Mouse (Mus musculus) ES-Bruce4 (cell line): ENCODE data around the gene 4933428G20Rik.

Source experiments
- EP300 ChIP-seq: IDR thresholded peaks from 2 replicates; pipeline ENCODE4 v1.6.1; 2011; ENCODE audit warnings: low read depth, low read length; ENCODE audit not compliant: insufficient read depth
- POLR2A ChIP-seq: IDR thresholded peaks from one replicate; pipeline ENCODE4 v1.8.1; 2011; ENCODE audit warnings: low read length; ENCODE audit not compliant: insufficient read depth

GRCm38 (mm10) chr11:97523107-97523506, 23.0 kb upstream of the 4933428G20Rik start:
- TF ChIP-seq EP300 (no peak), POLR2A (no peak)
